Mouse (Mus musculus): ENCODE data around the gene Gm45234. TPM values are rescaled to one million over a fixed set of nuclear protein-coding genes. Genes with fewer than 3 reads are reported as not detected.

The Gm45234 gene
- polyA plus RNA-seq, 1 experiment, result not detected

GRCm38 (mm10) chr6:124745490-124746295, 10.1 kb downstream of the Gm45234 start:
- peak; percentile 98 for DNase-seq (ENCODE audit: low read depth)
- TF ChIP-seq POLR2A (IDR thresholded peaks at IDR 0.05; ENCODE audit: borderline replicate concordance, extremely low read depth, insufficient read depth, insufficient read length, poor library complexity, severe bottlenecking) (no peak; the same call in 1 of the 2 replicates), CTCF (IDR thresholded peaks at IDR 0.05; ENCODE audit: borderline replicate concordance, extremely low read depth, insufficient read depth, insufficient read length) (peak; percentile 82)

DNA sequence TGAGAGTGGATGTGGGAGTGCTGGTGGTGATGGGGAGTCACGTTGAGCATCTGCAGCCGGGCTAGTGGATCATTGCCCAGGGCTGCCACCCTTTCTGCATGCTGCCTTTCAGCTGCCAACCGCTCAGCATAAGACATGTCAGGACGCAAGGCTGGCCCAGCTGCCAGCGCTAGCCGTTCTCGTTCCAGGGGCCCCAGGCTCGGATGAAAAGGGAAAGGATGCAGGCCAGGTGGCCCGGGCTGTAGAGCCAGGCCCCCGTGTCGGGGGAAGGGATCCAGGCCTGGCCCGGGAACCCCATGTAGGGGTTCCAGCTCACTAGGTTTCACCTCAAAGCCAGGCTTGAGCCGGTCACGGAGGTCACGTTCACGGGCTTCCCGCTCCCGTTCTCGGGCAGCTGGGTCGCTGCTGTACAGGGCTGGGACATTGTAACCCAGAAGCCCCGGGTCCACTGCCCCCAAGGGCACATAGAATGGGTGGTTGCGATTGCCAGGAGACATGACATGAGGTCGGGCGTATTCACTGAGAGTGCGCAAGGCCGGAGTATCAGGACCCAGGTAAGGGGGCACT, 11.0 kb downstream of the Gm45234 start:
- DNase-seq (ENCODE audit: low read depth), result no peak
- TF ChIP-seq CTCF (IDR thresholded peaks at IDR 0.05; ENCODE audit: borderline replicate concordance, extremely low read depth, insufficient read depth, insufficient read length) (no peak), POLR2A (IDR thresholded peaks at IDR 0.05; ENCODE audit: borderline replicate concordance, extremely low read depth, insufficient read depth, insufficient read length, poor library complexity, severe bottlenecking) (no peak)

DNA sequence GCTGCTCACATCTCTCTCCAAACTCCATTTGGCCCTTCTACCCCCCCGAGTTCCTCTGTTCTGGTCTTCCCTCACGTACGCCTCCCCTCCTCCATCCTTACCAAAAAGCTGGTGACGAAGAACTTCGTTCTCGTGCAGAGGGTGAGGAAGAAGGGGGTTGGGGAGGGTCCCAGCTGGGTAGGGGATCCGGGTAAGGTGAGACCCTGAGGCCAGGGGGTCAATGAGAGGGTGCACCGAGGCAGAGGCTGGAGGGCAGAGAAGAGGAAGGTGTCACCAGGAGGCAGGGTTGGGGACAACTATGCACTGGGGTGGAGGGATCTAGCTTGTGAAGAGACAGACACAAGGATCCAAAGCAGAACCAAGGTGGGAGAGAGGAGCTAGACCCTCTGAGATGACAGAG, 12.2 kb downstream of the Gm45234 start:
- no peak for TF ChIP-seq CTCF (IDR thresholded peaks at IDR 0.05; ENCODE audit: borderline replicate concordance, extremely low read depth, insufficient read depth, insufficient read length)
- no peak for TF ChIP-seq POLR2A (IDR thresholded peaks at IDR 0.05; ENCODE audit: borderline replicate concordance, extremely low read depth, insufficient read depth, insufficient read length, poor library complexity, severe bottlenecking)
- no peak for DNase-seq (ENCODE audit: low read depth)

DNA sequence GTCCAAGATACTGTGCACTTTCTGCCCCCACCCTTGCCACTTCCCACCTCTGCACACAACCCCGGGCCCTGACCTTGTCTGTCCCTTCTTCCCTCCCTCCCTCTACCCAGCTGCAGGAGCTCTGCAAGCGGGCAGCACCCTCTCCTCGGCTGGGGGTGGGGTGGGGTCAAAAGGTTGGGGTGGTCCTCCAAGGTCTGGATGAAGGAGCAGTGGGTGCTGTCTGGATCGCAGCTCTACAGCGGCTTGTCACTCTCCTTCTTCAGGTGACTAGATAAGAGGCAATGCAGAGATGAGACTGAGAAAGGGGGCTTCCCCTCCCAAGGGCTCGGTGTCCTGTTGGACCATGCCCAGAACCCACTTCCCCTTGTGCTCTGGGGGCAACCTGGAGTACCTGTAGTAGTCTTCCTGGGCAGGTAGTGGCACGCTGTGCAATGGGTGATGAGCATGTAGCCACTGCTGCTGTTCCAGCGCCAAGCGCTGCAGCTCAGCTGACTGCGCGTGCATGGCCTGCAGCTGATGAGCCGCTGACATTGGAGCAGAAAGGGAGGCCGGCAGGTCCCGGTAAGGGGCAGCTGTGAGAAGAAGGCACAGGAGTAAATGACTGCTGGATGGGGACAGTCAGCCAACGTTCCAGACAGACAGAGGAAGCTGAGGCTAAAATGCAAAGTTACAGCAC, 12.8 kb downstream of the Gm45234 start:
- no peak for DNase-seq (ENCODE audit: low read depth)
- TF ChIP-seq CTCF (IDR thresholded peaks at IDR 0.05; ENCODE audit: borderline replicate concordance, extremely low read depth, insufficient read depth, insufficient read length) (no peak), POLR2A (IDR thresholded peaks at IDR 0.05; ENCODE audit: borderline replicate concordance, extremely low read depth, insufficient read depth, insufficient read length, poor library complexity, severe bottlenecking) (no peak)

DNA sequence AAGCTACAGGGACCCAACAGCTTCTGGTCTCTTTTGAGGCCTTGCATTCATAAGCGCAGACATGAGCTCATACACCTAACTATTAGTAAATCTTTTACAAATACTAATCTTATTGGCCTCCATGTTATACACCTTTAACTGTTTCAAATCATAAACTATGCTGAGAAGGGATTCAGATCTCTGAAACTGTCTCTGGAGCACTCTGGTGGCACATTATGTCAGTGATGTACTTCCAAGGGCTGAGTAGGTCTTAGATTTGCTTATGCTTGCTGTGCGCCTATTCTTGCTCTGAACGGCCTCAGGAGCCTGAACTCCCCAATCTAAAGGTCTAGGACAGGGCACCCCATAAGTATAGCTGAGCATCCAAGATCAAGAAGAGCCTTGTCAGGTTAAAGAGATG, 14.0 kb downstream of the Gm45234 start:
- DNase-seq (ENCODE audit: low read depth), result no peak
- TF ChIP-seq POLR2A (IDR thresholded peaks at IDR 0.05; ENCODE audit: borderline replicate concordance, extremely low read depth, insufficient read depth, insufficient read length, poor library complexity, severe bottlenecking) (no peak), CTCF (IDR thresholded peaks at IDR 0.05; ENCODE audit: borderline replicate concordance, extremely low read depth, insufficient read depth, insufficient read length) (no peak)

- TF ChIP-seq POLR2A (IDR thresholded peaks at IDR 0.05; ENCODE audit: borderline replicate concordance, extremely low read depth, insufficient read depth, insufficient read length, poor library complexity, severe bottlenecking) (peak; percentile 80; the same call in 1 of the 2 replicates), CTCF (IDR thresholded peaks at IDR 0.05; ENCODE audit: borderline replicate concordance, extremely low read depth, insufficient read depth, insufficient read length) (no peak)
- DNase-seq (ENCODE audit: low read depth), result peak; percentile 98
Measured at GRCm38 (mm10) chr6:124740888-124741761, 14.7 kb downstream of the Gm45234 start, which contains the start of gene Grcc10. Grcc10 (minus strand) TSS chr6:124741374.

DNA sequence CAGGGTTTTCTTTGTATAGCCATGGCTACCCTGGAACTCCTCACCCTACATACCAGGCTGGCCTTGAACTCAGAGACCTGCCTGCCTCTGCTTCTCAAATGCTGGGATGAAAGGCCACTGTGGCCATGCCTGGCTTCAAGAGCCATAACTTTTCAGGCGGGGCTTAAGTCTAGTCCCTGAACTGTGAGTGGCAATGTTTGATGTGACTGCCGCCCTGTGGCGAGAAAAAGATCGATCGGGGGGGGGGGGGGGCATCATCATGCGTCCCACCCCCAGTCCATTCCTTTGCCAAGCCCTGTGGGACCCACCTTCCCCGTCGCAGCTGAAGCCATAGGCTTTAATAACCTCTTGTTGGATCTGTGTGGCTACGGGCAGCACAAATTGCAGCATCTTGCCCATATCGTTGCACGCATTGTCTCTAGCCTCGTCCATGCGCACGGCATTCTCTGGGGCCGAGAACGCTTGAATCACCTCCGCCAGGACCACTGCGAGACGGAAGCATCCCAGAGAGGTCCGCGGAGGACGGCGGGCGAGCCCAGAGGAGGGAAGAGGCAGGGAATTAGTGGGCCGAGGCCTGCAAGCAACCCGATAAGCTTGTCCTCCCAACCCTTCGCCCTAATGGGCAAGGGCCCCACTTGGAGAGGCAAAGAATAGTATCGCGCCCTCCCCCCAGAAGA, 15.5 kb downstream of the Gm45234 start:
- DNase-seq (ENCODE audit: low read depth), result peak; percentile 83
- TF ChIP-seq POLR2A (IDR thresholded peaks at IDR 0.05; ENCODE audit: borderline replicate concordance, extremely low read depth, insufficient read depth, insufficient read length, poor library complexity, severe bottlenecking) (no peak), CTCF (IDR thresholded peaks at IDR 0.05; ENCODE audit: borderline replicate concordance, extremely low read depth, insufficient read depth, insufficient read length) (peak; percentile 34; the same call in 1 of the 2 replicates)

- no peak for DNase-seq (ENCODE audit: low read depth)
- no peak for TF ChIP-seq POLR2A (IDR thresholded peaks at IDR 0.05; ENCODE audit: borderline replicate concordance, extremely low read depth, insufficient read depth, insufficient read length, poor library complexity, severe bottlenecking)
- no peak for TF ChIP-seq CTCF (IDR thresholded peaks at IDR 0.05; ENCODE audit: borderline replicate concordance, extremely low read depth, insufficient read depth, insufficient read length)
Measured at GRCm38 (mm10) chr6:124739231-124739796, 16.5 kb downstream of the Gm45234 start.

- TF ChIP-seq CTCF (IDR thresholded peaks at IDR 0.05; ENCODE audit: borderline replicate concordance, extremely low read depth, insufficient read depth, insufficient read length), result no peak
- no peak for TF ChIP-seq POLR2A (IDR thresholded peaks at IDR 0.05; ENCODE audit: borderline replicate concordance, extremely low read depth, insufficient read depth, insufficient read length, poor library complexity, severe bottlenecking)
- DNase-seq (ENCODE audit: low read depth), result no peak
Measured at GRCm38 (mm10) chr6:124738511-124739023, 17.3 kb downstream of the Gm45234 start, which contains the start of gene Ptpn6. Ptpn6 (minus strand) TSS chr6:124738714.

- no peak for DNase-seq (ENCODE audit: low read depth)
- TF ChIP-seq POLR2A (IDR thresholded peaks at IDR 0.05; ENCODE audit: borderline replicate concordance, extremely low read depth, insufficient read depth, insufficient read length, poor library complexity, severe bottlenecking) (no peak), CTCF (IDR thresholded peaks at IDR 0.05; ENCODE audit: borderline replicate concordance, extremely low read depth, insufficient read depth, insufficient read length) (no peak)
Measured at GRCm38 (mm10) chr6:124737040-124737439, 18.8 kb downstream of the Gm45234 start.
